Mouse (Mus musculus): ENCODE measurements around the gene Pdik1l.

DNA sequence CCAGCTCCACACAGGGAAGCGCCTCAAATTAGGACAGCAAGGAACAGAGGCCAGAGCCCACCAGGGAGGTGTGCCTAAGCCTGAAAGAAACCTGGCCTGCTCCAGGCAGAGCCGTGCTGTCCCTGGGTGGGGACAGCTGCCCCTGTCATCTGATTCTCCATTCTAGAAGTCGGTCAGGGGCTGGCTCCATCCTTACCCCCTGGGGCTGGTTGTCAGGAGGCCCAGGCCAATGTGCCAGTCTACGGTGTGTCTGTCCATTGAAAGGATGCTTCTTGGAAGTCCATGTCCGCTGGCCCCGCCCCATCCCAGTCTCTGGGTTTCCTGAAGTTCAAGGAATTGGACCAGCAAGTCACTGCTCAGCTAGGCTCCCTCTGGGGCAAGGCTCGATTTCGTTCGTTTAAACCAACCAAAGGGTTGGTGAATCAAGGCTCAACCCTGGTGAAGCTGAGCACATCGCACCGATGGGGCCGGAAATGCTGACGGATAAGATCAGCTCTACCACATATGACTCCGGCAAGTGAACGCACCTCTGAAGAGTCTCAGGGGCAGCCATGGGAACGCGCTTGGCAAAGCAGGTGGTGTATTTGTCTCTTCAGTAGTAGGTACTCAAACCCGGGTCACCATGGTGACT is 5.5 kb upstream of the Pdik1l start:
- TF ChIP-seq CTCF (IDR thresholded peaks at IDR 0.05; ENCODE audit: low read depth, low read length) (no peak), GATA2 (IDR thresholded peaks at IDR 0.05; ENCODE audit: borderline replicate concordance, low read depth, low read length) (no peak), TAL1 (conservative IDR thresholded peaks at IDR 0.05; ENCODE audit: low read depth, low read length) (no peak), GATA1 (IDR thresholded peaks at IDR 0.05; ENCODE audit: borderline replicate concordance, low read length) (no peak)
